Comparison of ENCODE assay signal across 8 mouse cellular contexts in the genomic region with DNA sequence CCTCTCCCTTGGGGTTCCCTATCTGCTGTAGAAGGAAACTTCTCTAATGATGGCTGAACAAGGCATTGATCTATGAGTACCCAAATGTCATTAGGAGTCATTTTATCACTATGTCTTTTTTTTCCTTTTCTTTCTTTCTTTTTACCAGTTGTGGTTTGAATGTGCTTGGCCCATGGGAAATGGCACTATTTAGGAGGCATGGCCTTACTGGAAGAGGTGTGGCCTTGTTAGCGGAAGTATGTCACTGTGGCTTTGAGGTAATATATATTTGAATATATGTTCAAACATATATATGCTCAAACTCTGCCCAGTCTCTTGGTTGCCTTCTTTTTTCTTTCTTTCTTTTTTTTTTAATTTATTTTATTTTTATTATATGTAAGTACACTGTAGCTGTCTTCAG. TPM values are rescaled to one million over a fixed set of nuclear protein-coding genes. Genes with fewer than 3 reads are reported as not detected.
DNase-seq lines count a peak whose midpoint lies in the region; ATAC-seq and TF ChIP-seq lines count a peak whose summit lies in the region.
"Had no signal": no experiment of that assay in that cellular context is flagged by ENCODE, and none has a peak within 500 bp of the region (broad histone marks: within the 10 kb centered on the region; RNA-seq: fewer than 3 reads in every experiment).

No protein-coding gene starts in this region.

- peak overlapping the region; percentile 99 for H3K4me3 ChIP-seq in megakaryocyte, embryonic 14.5 days (replicated peaks)
- H3K4me3 ChIP-seq in embryonic facial prominence, embryonic 13.5 days: no peak overlapping the region; the same call in 1 of the 2 replicates
- no peak overlapping the region for H3K4me3 ChIP-seq in intestine, postnatal 0 days (ENCODE audit: low read depth, low read length)

- 89% methylated on average over 1 of the region's 1 CpGs for WGBS in embryonic facial prominence, embryonic 13.5 days
- 74% methylated on average over 1 of the region's 1 CpGs for WGBS in intestine, postnatal 0 days

- TF ChIP-seq CTCF in intestine, postnatal 0 days (IDR thresholded peaks at IDR 0.05; ENCODE audit: low read depth): no peak

- no peak for ATAC-seq in megakaryocyte, adult 5-6 weeks (ENCODE audit: poor library complexity, severe bottlenecking)
- ATAC-seq in embryonic facial prominence, embryonic 13.5 days (ENCODE audit: insufficient number of reproducible peaks, insufficient read depth, low FRiP score, low TSS enrichment, low read depth): no peak
- no peak for ATAC-seq in intestine, postnatal 0 days

- H3K9ac ChIP-seq in embryonic facial prominence, embryonic 13.5 days: no peak overlapping the region
- no peak overlapping the region for H3K9ac ChIP-seq in intestine, postnatal 0 days (ENCODE audit: low read depth, low read length)

- peak overlapping the region; percentile 88 for H3K4me2 ChIP-seq in embryonic facial prominence, embryonic 13.5 days
- peak overlapping the region; percentile 88 for H3K4me2 ChIP-seq in intestine, postnatal 0 days (replicated peaks; ENCODE audit: low read depth)

- peaks cover 39% of the 10 kb centered on the region for H3K4me1 ChIP-seq in megakaryocyte, embryonic 14.5 days
- peaks cover 19% of the 10 kb centered on the region for H3K4me1 ChIP-seq in embryonic facial prominence, embryonic 13.5 days
- H3K4me1 ChIP-seq in intestine, postnatal 0 days (replicated peaks; ENCODE audit: control insufficient read depth, insufficient read depth, low read length): no peaks in the 10 kb centered on the region

- peaks cover 16% of the 10 kb centered on the region for H3K36me3 ChIP-seq in megakaryocyte, embryonic 14.5 days (replicated peaks; ENCODE audit: low read length)
- no peaks in the 10 kb centered on the region for H3K36me3 ChIP-seq in embryonic facial prominence, embryonic 13.5 days
- no peaks in the 10 kb centered on the region; the same call in 1 of the 2 replicates for H3K36me3 ChIP-seq in intestine, postnatal 0 days (ENCODE audit: control insufficient read depth, insufficient read depth)
- no peaks in the 10 kb centered on the region for H3K36me3 ChIP-seq in splenic B cell, adult 2 months (ENCODE audit: control insufficient read depth, insufficient read depth, low read length, poor library complexity, severe bottlenecking)

- H3K27me3 ChIP-seq in megakaryocyte, embryonic 14.5 days (replicated peaks): peaks cover 5% of the 10 kb centered on the region
- H3K27me3 ChIP-seq in embryonic facial prominence, embryonic 13.5 days: peaks cover 5% of the 10 kb centered on the region
- H3K27me3 ChIP-seq in intestine, postnatal 0 days (replicated peaks; ENCODE audit: control insufficient read depth, insufficient read depth, low read length): no peaks in the 10 kb centered on the region
- H3K27me3 ChIP-seq in splenic B cell, adult 2 months (ENCODE audit: control insufficient read depth, insufficient read depth, low read length, poor library complexity, severe bottlenecking): no peaks in the 10 kb centered on the region

- intact Hi-C loops in left cerebral cortex, postnatal 14 days (cut with DNase I): no loop called here

- peak; percentile 89 for DNase-seq in splenic B cell, adult 2 months (ENCODE audit: low read depth, low spot score)
- DNase-seq in cerebellum, adult 9-10 months: no peak
- DNase-seq in left cerebral cortex, postnatal 14 days (ENCODE audit: low spot score in 2 of 2): no peak
- DNase-seq: thymus, adult 2 months had no signal

- H3K27ac ChIP-seq in embryonic facial prominence, embryonic 13.5 days: no peak overlapping the region
- no peak overlapping the region for H3K27ac ChIP-seq in intestine, postnatal 0 days (ENCODE audit: low read depth, low read length)

- H3K9me3 ChIP-seq in megakaryocyte, embryonic 14.5 days: no peaks in the 10 kb centered on the region
- H3K9me3 ChIP-seq in embryonic facial prominence, embryonic 13.5 days: no peaks in the 10 kb centered on the region
- H3K9me3 ChIP-seq in intestine, postnatal 0 days (ENCODE audit: control insufficient read depth): no peaks in the 10 kb centered on the region

RNA-seq across cellular contexts. Expression of a gene that starts 1.0 kb away (rescaled TPM):
- 8.1 and 12.1 TPM in 2 replicates for polyA plus RNA-seq in megakaryocyte, embryonic 14.5 days (2012; ENCODE audit: insufficient read depth, low replicate concordance)
- 28.4 and 29.4 TPM in 2 replicates for total RNA-seq in megakaryocyte, adult 5-6 weeks (2015)
- total RNA-seq in megakaryocyte, adult 5-6 weeks (2017): 8.3 and 12.7 TPM in 2 replicates
- polyA plus RNA-seq in embryonic facial prominence, embryonic 13.5 days (2015; fragmentation: Nextera tagmentation; extraction: Ambion mirVana): 7.2 and 7.6 TPM in 2 replicates
- 4.7 and 5.2 TPM in 2 replicates for polyA plus RNA-seq in intestine, postnatal 0 days (2015; fragmentation: Nextera tagmentation; extraction: Ambion mirVana)
- 10 to 100 TPM; 15.5 to 16.9 TPM for total RNA-seq in left cerebral cortex, postnatal 14 days (2021)

RNA-seq across cellular contexts. Expression of a gene that starts 50.0 kb away (rescaled TPM):
- polyA plus RNA-seq in megakaryocyte, embryonic 14.5 days (2012; ENCODE audit: insufficient read depth, low replicate concordance): 4.9 TPM in 1 of 2 replicates, not detected in the other
- 20.1 and 20.5 TPM in 2 replicates for total RNA-seq in megakaryocyte, adult 5-6 weeks (2015)
- 20.1 and 21.9 TPM in 2 replicates for total RNA-seq in megakaryocyte, adult 5-6 weeks (2017)
- polyA plus RNA-seq in embryonic facial prominence, embryonic 13.5 days (2015; fragmentation: Nextera tagmentation; extraction: Ambion mirVana): 6.8 and 7.2 TPM in 2 replicates
- 16.9 and 18.7 TPM in 2 replicates for polyA plus RNA-seq in intestine, postnatal 0 days (2015; fragmentation: Nextera tagmentation; extraction: Ambion mirVana)
- 10 to 100 TPM; 10.8 to 12.4 TPM for total RNA-seq in left cerebral cortex, postnatal 14 days (2021)
